Mouse (Mus musculus): Measurements from ENCODE around the gene Uqcrc2.

Gene Uqcrc2

GRCm38 (mm10) chr7:120690634-120691033 lies 55.7 kb downstream of the Uqcrc2 start:
- DNase-seq (ENCODE audit: low spot score in 2 of 2) = no peak

- DNase-seq (ENCODE audit: low spot score in 2 of 2) = no peak
Observed at GRCm38 (mm10) chr7:120693831-120694375, 58.9 kb downstream of the Uqcrc2 start.

- no peak for DNase-seq (ENCODE audit: low spot score in 2 of 2)
Observed at GRCm38 (mm10) chr7:120695196-120695595, 60.2 kb downstream of the Uqcrc2 start.

- no peak for DNase-seq (ENCODE audit: low spot score in 2 of 2)
Observed at GRCm38 (mm10) chr7:120695641-120696040, 60.7 kb downstream of the Uqcrc2 start.

GRCm38 (mm10) chr7:120696331-120696730 lies 61.4 kb downstream of the Uqcrc2 start:
- no peak for DNase-seq (ENCODE audit: low spot score in 2 of 2)

- DNase-seq (ENCODE audit: low spot score in 2 of 2) = no peak
Observed at GRCm38 (mm10) chr7:120699586-120699985, 64.6 kb downstream of the Uqcrc2 start.

- DNase-seq (ENCODE audit: low spot score in 2 of 2) = no peak
Observed at GRCm38 (mm10) chr7:120703888-120704287, 68.9 kb downstream of the Uqcrc2 start.

Measured in right cerebral cortex, postnatal 36 days (tissue).